Mouse (Mus musculus) stomach, postnatal 0 days (tissue): ENCODE measurements around the gene Tbx15. TPM values are rescaled to one million over a fixed set of nuclear protein-coding genes. Genes with fewer than 3 reads are reported as not detected.

ENCODE experiments used
- ATAC-seq: fragments of 200-750 bp; cut with Nextera tagmentation; 2 replicates; pipeline ENCODE4 v1.8.0; 2017; ENCODE audit not compliant: low FRiP score, low TSS enrichment
- DNase-seq: peaks from one replicate; pipeline ENCODE4 v3.0.0-alpha.2; 2016; ENCODE audit warnings: low spot score
- H3K27ac ChIP-seq: fragments of 300-500 bp; sonication (generic); replicated peaks from 2 replicates; pipeline ENCODE4 v1.5.1; 2014; ENCODE audit warnings: mild to moderate bottlenecking, control low read depth
- H3K27me3 ChIP-seq: fragments of 300-500 bp; sonication (generic); 2 replicates; pipeline ENCODE4 v1.6.1; 2014; ENCODE audit warnings: low read length; ENCODE audit not compliant: control insufficient read depth, insufficient read depth
- H3K36me3 ChIP-seq: fragments of 300-500 bp; sonication (generic); 2 replicates; pipeline ENCODE4 v1.6.1; 2014; ENCODE audit warnings: low read length, mixed read lengths; ENCODE audit not compliant: control insufficient read depth, insufficient read depth
- H3K4me1 ChIP-seq: fragments of 300-500 bp; sonication (generic); replicated peaks from 2 replicates; pipeline ENCODE4 v1.6.1; 2014; ENCODE audit warnings: antibody characterized with exemption; ENCODE audit not compliant: control insufficient read depth, insufficient read depth
- H3K4me2 ChIP-seq: fragments of 300-500 bp; sonication (generic); replicated peaks from 2 replicates; pipeline ENCODE4 v1.6.1; 2014; ENCODE audit warnings: low read depth, mild to moderate bottlenecking, control low read depth, moderate library complexity
- H3K4me3 ChIP-seq: fragments of 300-500 bp; sonication (generic); 2 replicates; pipeline ENCODE4 v1.5.1; 2014; ENCODE audit warnings: low read depth, low read length, control low read depth
- H3K9ac ChIP-seq: fragments of 300-500 bp; sonication (generic); 2 replicates; pipeline ENCODE4 v1.6.1; 2014; ENCODE audit warnings: mild to moderate bottlenecking, low read length, control low read depth, mixed read lengths
- H3K9me3 ChIP-seq: fragments of 300-500 bp; sonication (generic); 2 replicates; pipeline ENCODE4 v1.6.1; 2016; ENCODE audit warnings: low read length; ENCODE audit not compliant: control insufficient read depth
- CTCF ChIP-seq: IDR thresholded peaks from 2 replicates; pipeline ENCODE4 v1.5.1; 2016; ENCODE audit warnings: antibody characterized with exemption, low read depth, mild to moderate bottlenecking, moderate library complexity
- EP300 ChIP-seq: optimal IDR thresholded peaks from 2 replicates; pipeline ENCODE3; 2016; ENCODE audit warnings: antibody characterized with exemption
- WGBS: fragments of 180-500 bp; shearing (Covaris S2); extraction: QIAGEN DNeasy Blood & Tissue Kit; methylation state at CpG from one replicate; pipeline ENCODE4 v1.1.7; 2014; 5-methylcytosine and 5-hydroxymethylcytosine counted together
- polyA plus RNA-seq: library from polyadenylated mRNA; unstranded; fragments of >200 nt; fragmentation: Nextera tagmentation; extraction: Ambion mirVana; gene quantifications from 2 replicates; pipeline ENCODE4 v1.2.1, GENCODE M21; 2015

Gene Tbx15
- polyA plus RNA-seq: not detected in 2 replicates

GRCm38 (mm10) chr3:99240213-99240720, at the start of gene Tbx15:
Tbx15 (plus strand) TSS chr3:99240381.
- Histone ChIP-seq H3K9ac (no peak within 1 kb of the TSS), H3K36me3 (no peaks in the 10 kb centered on the region), H3K27me3 (peaks cover 27% of the 10 kb centered on the region), H3K4me1 (no peaks in the 10 kb centered on the region), H3K27ac (no peak within 1 kb of the TSS), H3K4me3 (peak within 1 kb of the TSS; percentile 18), H3K9me3 (no peaks in the 10 kb centered on the region), H3K4me2 (peak within 1 kb of the TSS; percentile 32)
- WGBS: 3% methylated on average over 19 of the region's 20 CpGs
- DNase-seq (no peak), ATAC-seq (no peak)
- TF ChIP-seq EP300 (no peak), CTCF (no peak)

GRCm38 (mm10) chr3:99193576-99193975, 46.6 kb upstream of the Tbx15 start:
- no peaks in the 10 kb centered on the region for H3K36me3 ChIP-seq
- H3K9ac ChIP-seq: no peak overlapping the region
- 76% methylated on average over 4 of the region's 4 CpGs for WGBS
- ATAC-seq (no peak), DNase-seq (no peak)
- no peaks in the 10 kb centered on the region for H3K27me3 ChIP-seq
- no peak overlapping the region for H3K27ac ChIP-seq
- H3K4me3 ChIP-seq: no peak overlapping the region
- TF ChIP-seq EP300: no peak
- no peak for TF ChIP-seq CTCF
- no peaks in the 10 kb centered on the region for H3K9me3 ChIP-seq
- no peaks in the 10 kb centered on the region for H3K4me1 ChIP-seq
- H3K4me2 ChIP-seq: no peak overlapping the region

- Histone ChIP-seq H3K9me3 (no peaks in the 10 kb centered on the region), H3K4me1 (no peaks in the 10 kb centered on the region), H3K9ac (no peak overlapping the region), H3K4me3 (no peak overlapping the region), H3K27ac (no peak overlapping the region), H3K36me3 (no peaks in the 10 kb centered on the region), H3K27me3 (no peaks in the 10 kb centered on the region), H3K4me2 (no peak overlapping the region)
- ATAC-seq: no peak
- TF ChIP-seq CTCF: no peak
- TF ChIP-seq EP300: no peak
- DNase-seq: no peak
These were observed 36.9 kb upstream of the Tbx15 start for GRCm38 (mm10) chr3:99203331-99203730.

GRCm38 (mm10) chr3:99208416-99208815, 31.8 kb upstream of the Tbx15 start:
- ATAC-seq: no peak
- H3K4me2 ChIP-seq: no peak overlapping the region
- no peaks in the 10 kb centered on the region for H3K36me3 ChIP-seq
- no peaks in the 10 kb centered on the region for H3K27me3 ChIP-seq
- H3K4me3 ChIP-seq: no peak overlapping the region
- no peak overlapping the region for H3K9ac ChIP-seq
- 34% methylated on average over 1 of the region's 1 CpGs for WGBS
- TF ChIP-seq CTCF: no peak
- TF ChIP-seq EP300: no peak
- H3K27ac ChIP-seq: no peak overlapping the region
- H3K9me3 ChIP-seq: no peaks in the 10 kb centered on the region
- no peak for DNase-seq
- H3K4me1 ChIP-seq: no peaks in the 10 kb centered on the region

GRCm38 (mm10) chr3:99211105-99211698, 29.0 kb upstream of the Tbx15 start:
- Histone ChIP-seq H3K4me1 (no peaks in the 10 kb centered on the region), H3K27ac (no peak overlapping the region), H3K9me3 (no peaks in the 10 kb centered on the region), H3K36me3 (no peaks in the 10 kb centered on the region), H3K9ac (no peak overlapping the region), H3K4me2 (no peak overlapping the region), H3K27me3 (no peaks in the 10 kb centered on the region), H3K4me3 (no peak overlapping the region)
- WGBS: 40% methylated on average over 14 of the region's 14 CpGs
- DNase-seq: no peak
- TF ChIP-seq EP300: no peak
- TF ChIP-seq CTCF: no peak
- ATAC-seq: no peak

- Histone ChIP-seq H3K4me2 (no peak overlapping the region), H3K9ac (no peak overlapping the region), H3K4me3 (no peak overlapping the region), H3K27ac (no peak overlapping the region), H3K4me1 (no peaks in the 10 kb centered on the region), H3K27me3 (no peaks in the 10 kb centered on the region), H3K9me3 (no peaks in the 10 kb centered on the region), H3K36me3 (no peaks in the 10 kb centered on the region)
- 59% methylated on average over 2 of the region's 2 CpGs for WGBS
- TF ChIP-seq EP300: no peak
- TF ChIP-seq CTCF: no peak
- no peak for DNase-seq
- ATAC-seq: peak; percentile 93
These were observed 12.4 kb upstream of the Tbx15 start for GRCm38 (mm10) chr3:99227807-99228206.
